Mouse (Mus musculus) ZHBTc4 (cell line): ENCODE data around the gene Dusp22.

Source experiments
- DNase-seq: peaks from one replicate; pipeline ENCODE4 v3.0.0-alpha.2; 2011; ENCODE audit warnings: low read depth, low spot score

Dusp22 gene

GRCm38 (mm10) chr13:30669277-30669676, 9.5 kb downstream of the Dusp22 start:
- no peak for DNase-seq

GRCm38 (mm10) chr13:30673878-30674277, 14.1 kb downstream of the Dusp22 start:
- no peak for DNase-seq

DNA sequence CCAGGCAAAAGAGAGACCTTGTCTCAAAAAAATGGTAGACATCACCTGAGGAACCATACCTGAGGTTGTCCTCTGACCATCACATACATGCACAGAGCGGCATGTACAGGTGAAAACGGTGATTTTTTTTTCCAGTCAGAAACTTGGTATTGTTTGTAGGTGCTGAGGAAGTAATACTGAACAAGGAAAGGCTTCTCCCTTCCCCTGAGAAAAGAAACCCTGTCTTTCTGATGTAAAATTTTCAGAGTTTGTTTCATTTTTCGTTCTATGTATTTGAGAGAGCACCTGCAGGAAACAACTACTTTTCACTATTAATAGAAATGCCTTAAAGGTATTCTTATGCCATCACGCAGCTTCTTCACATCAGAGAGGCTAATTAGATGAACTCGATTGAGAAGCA, 19.0 kb downstream of the Dusp22 start:
- no peak for DNase-seq

DNA sequence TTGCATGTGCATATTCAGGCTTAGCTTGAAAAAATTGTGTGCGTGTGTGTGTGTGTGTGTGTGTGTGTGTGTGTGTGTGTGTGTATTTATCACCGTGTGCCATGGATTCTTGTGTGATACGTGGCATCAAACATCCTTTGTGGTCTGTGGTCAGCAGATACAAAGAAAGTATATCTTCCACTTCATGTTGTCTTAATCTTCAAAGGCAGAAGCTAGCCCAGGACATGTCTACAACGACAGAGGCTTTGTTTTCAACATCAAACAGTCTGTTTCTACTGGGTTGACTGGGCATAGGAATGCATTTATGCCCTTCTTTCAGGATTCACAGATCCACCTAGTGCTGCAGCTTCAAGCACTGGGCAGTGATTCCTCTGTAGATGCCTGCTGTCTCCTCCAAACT, 22.1 kb downstream of the Dusp22 start:
- DNase-seq: no peak

DNA sequence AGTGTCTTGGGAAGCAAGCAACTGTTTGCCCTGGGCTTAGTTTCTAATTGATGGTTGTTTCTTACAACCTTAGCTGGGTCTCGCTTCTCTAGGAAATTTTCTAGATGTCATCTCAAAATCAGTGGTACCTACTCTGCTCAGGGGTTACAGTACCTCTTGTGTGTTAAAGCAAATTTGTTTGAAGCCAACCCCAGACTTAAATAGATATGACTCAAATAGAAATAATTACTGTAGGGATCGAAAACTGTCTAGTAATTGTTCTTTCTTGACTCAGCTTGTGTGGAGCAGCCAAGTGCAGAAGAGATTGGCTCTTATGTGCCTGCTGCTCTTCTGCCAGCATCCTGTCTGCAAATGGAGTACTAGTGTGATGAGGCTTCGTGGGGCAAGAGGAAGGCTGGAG, 22.5 kb downstream of the Dusp22 start:
- DNase-seq: no peak

GRCm38 (mm10) chr13:30684614-30685122, 24.9 kb downstream of the Dusp22 start:
- DNase-seq: no peak

- DNase-seq: no peak
Measured at GRCm38 (mm10) chr13:30685957-30686356, 26.2 kb downstream of the Dusp22 start.

- no peak for DNase-seq
Measured at GRCm38 (mm10) chr13:30688035-30688616, 28.3 kb downstream of the Dusp22 start.

DNA sequence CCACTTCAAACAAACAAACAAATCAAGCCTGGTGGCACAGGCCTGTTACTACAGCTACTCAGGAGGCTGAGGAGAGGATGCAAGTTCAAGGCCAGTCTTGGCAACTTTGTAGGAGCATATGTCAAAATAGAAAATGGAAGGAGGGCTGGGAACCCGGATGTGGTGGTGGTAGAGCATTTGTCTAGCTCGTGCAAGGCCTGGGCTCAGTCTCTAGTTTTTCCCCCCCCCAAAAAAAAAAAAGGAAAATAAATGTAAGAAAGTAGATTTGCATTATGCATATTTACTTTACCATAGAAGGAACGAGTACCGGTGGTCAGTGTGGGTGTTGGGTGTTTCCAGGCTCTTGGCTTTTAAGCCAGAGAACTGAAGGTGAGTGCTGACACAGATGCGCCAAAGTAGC, 29.7 kb downstream of the Dusp22 start:
- DNase-seq: no peak

DNA sequence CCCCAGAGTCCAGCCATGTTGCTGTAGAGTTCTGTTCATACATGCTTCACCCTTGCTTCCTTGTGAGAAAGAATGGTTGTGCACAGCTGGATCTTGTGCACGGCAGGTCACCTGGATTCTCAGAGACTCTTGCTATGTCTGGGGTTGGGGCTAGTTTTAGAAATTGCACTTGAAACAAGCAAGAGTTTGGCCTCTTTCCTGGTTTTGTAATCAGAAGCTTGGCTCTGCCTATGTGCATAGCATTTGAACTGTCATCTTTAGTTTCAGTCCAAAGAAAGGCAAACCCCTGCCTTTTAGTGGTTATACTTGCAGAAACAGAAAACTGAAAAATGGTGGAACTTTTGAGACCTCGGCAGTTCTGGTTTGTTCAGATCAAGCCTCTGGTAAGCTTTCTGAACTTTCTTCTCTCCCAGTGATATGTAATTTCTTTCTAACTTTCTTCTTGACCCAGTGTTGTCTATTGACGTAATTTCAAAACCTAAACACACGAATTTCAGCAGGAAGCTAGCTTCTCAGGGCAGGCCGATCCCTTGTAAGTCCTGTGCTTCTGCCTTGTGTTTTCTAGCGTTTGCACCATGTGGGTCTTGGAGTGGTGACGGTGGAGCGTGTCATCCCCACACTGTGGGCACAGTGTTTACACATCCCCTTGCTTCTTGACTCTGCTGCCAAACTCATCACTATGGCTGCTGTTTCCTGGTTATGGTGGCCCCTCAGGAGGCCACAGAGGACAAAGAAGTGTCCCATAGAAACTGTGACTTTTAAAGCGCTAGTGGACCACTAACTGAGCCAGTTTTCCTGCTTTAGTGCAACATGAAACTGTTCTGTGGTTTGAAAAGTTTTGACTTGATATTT, 31.9 kb downstream of the Dusp22 start:
- DNase-seq: no peak

DNA sequence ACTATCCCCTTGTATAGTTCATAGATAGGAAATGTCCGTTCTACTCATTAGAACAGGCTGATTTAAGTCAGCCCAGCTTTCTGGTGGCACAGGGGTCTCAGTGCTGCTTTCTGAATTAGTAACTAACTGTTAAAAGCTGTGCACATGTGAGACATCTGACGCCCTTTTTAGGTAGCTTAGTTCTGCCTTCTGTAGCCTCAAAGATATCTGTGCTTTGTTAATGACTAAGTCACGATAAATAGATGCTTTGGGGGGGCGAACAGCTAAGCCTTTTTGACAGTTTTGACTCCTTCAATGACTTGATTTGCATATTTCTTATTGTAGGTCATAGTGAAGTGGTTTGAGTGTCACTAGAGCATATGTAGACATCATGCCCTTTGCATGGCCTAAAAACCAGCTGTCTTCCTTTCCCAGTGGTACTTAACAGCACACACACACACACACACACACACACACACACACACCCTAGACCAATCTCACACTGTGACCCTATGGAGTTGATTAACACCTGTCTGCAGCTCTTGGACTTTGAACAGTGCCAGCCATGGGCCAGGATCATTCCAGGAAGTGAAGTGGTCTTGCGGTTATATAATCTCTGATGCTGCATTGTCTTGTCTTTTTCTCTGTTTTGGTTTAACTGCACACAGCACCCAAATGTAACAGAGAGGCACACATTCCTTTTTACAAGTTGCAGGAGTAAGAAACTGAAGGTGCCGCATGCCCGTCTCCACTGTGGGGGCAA, 33.0 kb downstream of the Dusp22 start:
- no peak for DNase-seq

DNA sequence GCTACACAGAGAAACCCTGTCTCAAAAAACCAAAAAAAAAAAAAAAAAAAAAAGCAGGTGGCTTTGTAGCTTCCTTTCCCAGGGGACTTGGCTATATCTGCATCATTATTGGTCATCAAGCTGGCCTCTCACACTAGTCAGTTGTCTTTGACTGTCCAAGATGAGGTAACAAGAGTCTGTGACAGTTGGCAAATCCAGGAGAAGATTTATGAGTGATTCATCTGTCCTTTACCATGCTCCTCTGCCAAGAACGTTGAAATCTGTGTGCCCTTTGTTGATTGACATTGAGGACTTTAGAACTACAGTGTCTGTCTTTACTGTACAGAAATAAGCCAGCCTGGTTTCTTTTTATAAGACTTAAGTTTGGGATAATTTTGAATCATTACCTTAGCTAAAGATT, 35.4 kb downstream of the Dusp22 start:
- DNase-seq: no peak

GRCm38 (mm10) chr13:30695890-30696289, 36.1 kb downstream of the Dusp22 start:
- DNase-seq: no peak

DNA sequence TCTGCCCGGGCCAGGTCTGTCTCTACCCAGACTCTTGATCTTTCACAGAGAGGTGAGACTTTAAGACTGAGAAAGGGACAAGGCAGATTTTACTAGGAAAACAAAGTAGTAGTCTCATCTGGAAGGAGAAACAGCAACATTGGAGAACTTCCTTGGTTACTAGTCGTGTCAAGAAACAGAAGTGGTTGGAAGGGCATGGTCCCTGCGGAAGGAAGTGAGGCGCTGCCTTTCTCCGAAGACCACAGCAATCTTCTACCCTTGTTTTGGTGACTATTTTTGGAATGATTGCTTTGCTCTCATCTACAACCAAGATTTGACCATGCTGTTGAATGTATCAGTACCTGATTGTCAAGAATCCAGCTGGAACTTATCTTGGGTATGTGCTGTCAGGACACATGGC, 38.1 kb downstream of the Dusp22 start:
- no peak for DNase-seq

- DNase-seq: no peak
Measured at GRCm38 (mm10) chr13:30702695-30703094, 42.9 kb downstream of the Dusp22 start.

GRCm38 (mm10) chr13:30704246-30705095, 44.7 kb downstream of the Dusp22 start:
- DNase-seq: no peak

- no peak for DNase-seq
Measured at GRCm38 (mm10) chr13:30711066-30711465, 51.3 kb downstream of the Dusp22 start.

DNA sequence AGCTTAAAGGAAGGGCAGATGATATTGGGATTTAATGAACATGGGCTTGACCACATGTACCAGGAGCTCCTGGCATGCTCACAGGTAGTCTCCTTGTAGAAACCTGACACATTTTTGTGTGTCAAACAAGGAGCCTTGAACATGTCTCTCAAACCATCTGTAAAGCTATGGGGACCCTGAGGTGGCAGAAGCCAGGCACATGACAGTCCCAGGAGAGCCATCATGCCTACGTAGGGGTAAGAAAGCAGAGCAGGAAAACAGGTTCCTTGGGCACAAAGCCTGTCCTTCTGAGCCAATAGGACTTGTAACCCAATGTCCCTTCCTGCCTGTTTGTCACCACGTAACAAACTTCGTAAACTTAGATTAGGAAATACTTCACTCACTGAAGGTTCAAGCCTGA, 51.9 kb downstream of the Dusp22 start:
- no peak for DNase-seq

DNA sequence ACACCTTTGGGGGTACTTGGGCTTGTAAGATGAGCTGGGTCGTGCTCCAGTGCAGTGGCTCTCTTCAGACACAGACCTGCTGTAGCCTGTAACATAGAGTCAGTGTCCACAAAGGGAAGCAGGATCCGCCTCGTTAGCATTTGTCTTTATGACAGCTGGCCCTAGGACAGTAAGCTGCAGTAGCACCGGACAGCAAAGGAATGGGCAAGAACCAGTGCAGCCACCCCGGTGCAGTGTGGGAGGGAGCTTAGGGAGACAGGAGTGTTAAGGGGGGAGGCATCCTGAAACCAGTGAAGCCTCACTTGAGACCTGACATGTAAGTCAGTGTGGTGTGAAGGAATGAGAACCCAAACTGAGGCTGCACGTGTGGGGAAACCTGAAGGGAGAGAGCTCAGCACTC, 52.5 kb downstream of the Dusp22 start:
- no peak for DNase-seq

- no peak for DNase-seq
Measured at GRCm38 (mm10) chr13:30713621-30714020, 53.8 kb downstream of the Dusp22 start.

- DNase-seq: no peak
Measured at GRCm38 (mm10) chr13:30714552-30714951, 54.8 kb downstream of the Dusp22 start.

- DNase-seq: no peak
Measured at GRCm38 (mm10) chr13:30715060-30715459, 55.3 kb downstream of the Dusp22 start.
